Comparison of ENCODE assay signal across 9 mouse cellular contexts in the genomic region with DNA sequence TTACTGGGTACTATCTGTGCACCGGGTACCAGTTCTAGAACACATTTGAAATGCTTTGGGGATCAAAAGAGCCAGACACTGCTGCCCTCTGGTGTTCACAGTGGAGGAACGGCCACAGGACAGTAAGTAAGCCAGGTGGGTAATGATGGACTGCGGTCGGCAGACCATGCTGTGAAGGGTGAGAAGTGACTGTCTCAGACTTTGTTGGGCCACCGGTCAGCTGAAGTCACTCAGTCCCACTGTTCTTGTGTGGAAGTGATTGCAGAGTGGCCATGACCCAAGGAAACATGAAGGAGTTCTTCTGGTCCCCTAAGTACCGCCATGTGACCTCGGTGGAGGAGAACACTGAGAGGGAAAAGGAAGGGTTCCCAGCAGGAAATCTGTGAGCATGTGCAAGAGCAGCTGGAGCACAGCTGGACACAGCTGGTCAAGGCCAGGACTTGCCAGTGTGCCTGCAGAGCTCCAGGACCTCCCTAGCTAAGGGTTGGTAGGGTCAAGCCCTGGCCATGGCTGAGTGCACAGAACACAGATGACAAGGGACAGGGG.
DNase-seq lines count a peak whose midpoint lies in the region; TF ChIP-seq lines count a peak whose summit lies in the region.
"Had no signal": no experiment of that assay in that cellular context is flagged by ENCODE, and none has a peak within 500 bp of the region (broad histone marks: within the 10 kb centered on the region; RNA-seq: fewer than 3 reads in every experiment).

No protein-coding gene starts in this region.

- peak; percentile 87 for TF ChIP-seq CTCF in cerebellum, adult 2 months (IDR thresholded peaks at IDR 0.05; ENCODE audit: borderline replicate concordance, insufficient read depth, low read depth, low read length)

- peak; percentile 36 for DNase-seq in adrenal gland, adult 2 months
- no peak for DNase-seq in adrenal gland, adult 8-10 months
- peak; percentile 40 for DNase-seq in A20 (ENCODE audit: low read depth, low spot score)
- DNase-seq in cerebellum, adult 2 months: peak; percentile 71 to 72
- DNase-seq in heart, postnatal 10 days: peak; percentile 67 to 72
- peak; percentile 39 to 66 for DNase-seq in kidney, postnatal 36 days
- DNase-seq in lung, postnatal 4 days: peak; percentile 49 to 85
- DNase-seq in c-Kit-positive CD71-positive TER-119-positive erythroid progenitor cells, embryonic 14.5 days (ENCODE audit: low spot score): no peak

- H3K27ac ChIP-seq in cerebellum, adult 2 months (ENCODE audit: insufficient read depth, low read length): no peak overlapping the region
- H3K27ac ChIP-seq: heart, embryonic 13.5 days had no signal

- H3K27me3 ChIP-seq in cerebellum, adult 2 months (ENCODE audit: control insufficient read depth, insufficient read depth, low read length): no peaks in the 10 kb centered on the region

- intact Hi-C loops in heart, postnatal 10 days (cut with DNase I): loop anchor here (10.0 kb wide), 2 partner anchors 900 to 1450 kb away; no protein-coding TSS in a partner anchor

- H3K4me1 ChIP-seq in cerebellum, adult 2 months (ENCODE audit: control insufficient read depth, insufficient read depth, low read length): peaks cover 12% of the 10 kb centered on the region

- no peak overlapping the region for H3K4me3 ChIP-seq in cerebellum, adult 2 months (replicated peaks; ENCODE audit: insufficient read depth, low read depth, low read length)
- H3K4me3 ChIP-seq: heart, embryonic 13.5 days had no signal

- TF ChIP-seq POLR2A in cerebellum, adult 2 months (IDR thresholded peaks at IDR 0.05; ENCODE audit: borderline replicate concordance, insufficient read depth, low read length): no peak

- WGBS in cerebellum, adult 2 months: 21% methylated on average over 7 of the region's 7 CpGs

Comparison
In these comparisons a context has a peak if more than half of its experiments do, and no peak if none do; other contexts are left out.
1. DNase-seq: peak in adrenal gland, adult 2 months (single experiment), A20 (single experiment), cerebellum, adult 2 months (2 of 2), heart, postnatal 10 days (2 of 2), kidney, postnatal 36 days (2 of 2) and lung, postnatal 4 days (2 of 2); none in adrenal gland, adult 8-10 months (single experiment) and c-Kit-positive CD71-positive TER-119-positive erythroid progenitor cells, embryonic 14.5 days (single experiment).